Mouse (Mus musculus): ENCODE measurements around the gene Ppih. TPM values are rescaled to one million over a fixed set of nuclear protein-coding genes. Genes with fewer than 3 reads are reported as not detected.
"Not testable (repeated sequence)": the region's sequence is repeated elsewhere in the genome, so short reads cannot be mapped to it uniquely, and the experiment has no call there.

The Ppih gene
- total and polyA plus RNA-seq, 2 experiments from 2014 or later: 27.4 to 50.4 TPM

- H3K4me3 ChIP-seq (ENCODE audit: low read length): peak overlapping the region; percentile 87
- H3K9me3 ChIP-seq (ENCODE audit: low read length): no peaks in the 10 kb centered on the region
- ATAC-seq: no peak
- H3K4me1 ChIP-seq (ENCODE audit: insufficient read depth, low read length): no peaks in the 10 kb centered on the region
- no peak for TF ChIP-seq CTCF (IDR thresholded peaks at IDR 0.05; ENCODE audit: low read depth)
- DNase-seq (ENCODE audit: low spot score): peak; percentile 86
- WGBS: under 1% methylated on average over 24 of the region's 24 CpGs
- peak overlapping the region; percentile 84 for H3K27ac ChIP-seq
- H3K36me3 ChIP-seq (ENCODE audit: insufficient read depth, low read length): no peaks in the 10 kb centered on the region
- no peaks in the 10 kb centered on the region for H3K27me3 ChIP-seq (ENCODE audit: insufficient read depth, low read length)
- H3K9ac ChIP-seq (replicated peaks; ENCODE audit: low read length): peak overlapping the region; percentile 84
- H3K4me2 ChIP-seq (ENCODE audit: low read depth, low read length): peak overlapping the region; percentile 76
Measured at GRCm38 (mm10) chr4:119292771-119293573, 27.4 kb downstream of the Ppih start.

DNA sequence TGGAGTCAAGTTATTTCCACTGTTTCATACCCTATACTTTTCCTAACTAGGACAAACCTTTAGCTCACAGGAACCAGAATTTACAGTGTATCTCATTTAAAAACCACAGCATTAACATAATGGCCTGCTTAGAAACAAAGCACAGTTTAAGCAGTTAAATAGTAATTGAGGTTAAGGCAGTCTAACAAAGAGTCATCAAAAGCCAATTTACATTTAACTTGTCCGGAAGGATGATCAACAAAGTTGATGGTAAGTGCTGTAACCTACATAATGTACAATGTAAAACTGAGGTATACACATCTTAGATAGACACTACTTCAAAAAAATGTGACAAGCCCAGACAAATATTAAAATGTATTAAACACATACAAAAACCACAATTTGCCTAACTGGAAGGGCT, 28.4 kb downstream of the Ppih start:
- Histone ChIP-seq H3K36me3 (ENCODE audit: insufficient read depth, low read length) (no peaks in the 10 kb centered on the region), H3K4me1 (ENCODE audit: insufficient read depth, low read length) (no peaks in the 10 kb centered on the region), H3K27ac (no peak overlapping the region), H3K4me2 (ENCODE audit: low read depth, low read length) (peak overlapping the region; percentile 76), H3K9ac (replicated peaks; ENCODE audit: low read length) (peak overlapping the region; percentile 84), H3K27me3 (ENCODE audit: insufficient read depth, low read length) (no peaks in the 10 kb centered on the region), H3K4me3 (ENCODE audit: low read length) (peak overlapping the region; percentile 87), H3K9me3 (ENCODE audit: low read length) (no peaks in the 10 kb centered on the region)
- no peak for DNase-seq (ENCODE audit: low spot score)
- 59% methylated on average over 1 of the region's 1 CpGs for WGBS
- ATAC-seq: no peak
- no peak for TF ChIP-seq CTCF (IDR thresholded peaks at IDR 0.05; ENCODE audit: low read depth)

- no peak for TF ChIP-seq CTCF (IDR thresholded peaks at IDR 0.05; ENCODE audit: low read depth)
- WGBS: 84% methylated on average over 2 of the region's 2 CpGs
- no peak overlapping the region for H3K27ac ChIP-seq
- H3K9me3 ChIP-seq (ENCODE audit: low read length): no peaks in the 10 kb centered on the region
- no peak for DNase-seq (ENCODE audit: low spot score)
- no peak overlapping the region for H3K4me3 ChIP-seq (ENCODE audit: low read length)
- no peak overlapping the region for H3K4me2 ChIP-seq (ENCODE audit: low read depth, low read length)
- H3K36me3 ChIP-seq (ENCODE audit: insufficient read depth, low read length): peaks cover 19% of the 10 kb centered on the region
- H3K27me3 ChIP-seq (ENCODE audit: insufficient read depth, low read length): no peaks in the 10 kb centered on the region
- H3K4me1 ChIP-seq (ENCODE audit: insufficient read depth, low read length): no peaks in the 10 kb centered on the region
- ATAC-seq: no peak
- no peak overlapping the region for H3K9ac ChIP-seq (replicated peaks; ENCODE audit: low read length)
Measured at GRCm38 (mm10) chr4:119285336-119285735, 35.0 kb downstream of the Ppih start.

- no peaks in the 10 kb centered on the region for H3K27me3 ChIP-seq (ENCODE audit: insufficient read depth, low read length)
- ATAC-seq (no peak), DNase-seq (ENCODE audit: low spot score) (no peak)
- H3K4me3 ChIP-seq (ENCODE audit: low read length): no peak overlapping the region
- H3K4me2 ChIP-seq (ENCODE audit: low read depth, low read length): no peak overlapping the region
- H3K9me3 ChIP-seq (ENCODE audit: low read length): no peaks in the 10 kb centered on the region
- H3K9ac ChIP-seq (replicated peaks; ENCODE audit: low read length): no peak overlapping the region
- TF ChIP-seq CTCF (IDR thresholded peaks at IDR 0.05; ENCODE audit: low read depth): no peak
- no peak overlapping the region for H3K27ac ChIP-seq
- WGBS: 93% methylated on average over 1 of the region's 1 CpGs
- peaks cover 24% of the 10 kb centered on the region for H3K36me3 ChIP-seq (ENCODE audit: insufficient read depth, low read length)
- no peaks in the 10 kb centered on the region for H3K4me1 ChIP-seq (ENCODE audit: insufficient read depth, low read length)
Measured at GRCm38 (mm10) chr4:119284861-119285260, 35.5 kb downstream of the Ppih start.

DNA sequence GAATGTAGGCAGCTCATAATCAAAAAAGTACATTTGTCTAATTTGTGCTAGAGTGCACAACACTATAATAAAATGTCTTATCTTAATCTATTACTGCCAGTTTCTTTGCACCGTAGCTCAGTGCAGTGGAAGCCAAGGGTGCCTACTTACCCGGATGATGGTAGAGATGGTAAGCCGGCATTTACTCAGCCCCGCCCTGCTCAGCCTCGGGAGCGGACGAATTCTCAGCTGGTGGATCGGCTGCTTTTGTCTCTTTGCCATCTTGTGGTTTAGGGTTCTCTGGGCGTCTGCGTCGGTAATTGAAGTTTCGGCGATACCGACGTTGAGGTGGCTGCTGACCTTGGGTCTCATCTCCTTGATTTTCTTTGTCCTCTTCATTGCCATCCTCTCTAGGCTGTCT, 41.6 kb downstream of the Ppih start:
- not testable (repeated sequence) for ATAC-seq; H3K27me3 ChIP-seq (ENCODE audit: insufficient read depth, low read length); DNase-seq (ENCODE audit: low spot score); H3K4me2 ChIP-seq (ENCODE audit: low read depth, low read length); H3K9me3 ChIP-seq (ENCODE audit: low read length); H3K9ac ChIP-seq (replicated peaks; ENCODE audit: low read length); H3K4me3 ChIP-seq (ENCODE audit: low read length); H3K4me1 ChIP-seq (ENCODE audit: insufficient read depth, low read length); H3K27ac ChIP-seq
- H3K36me3 ChIP-seq (ENCODE audit: insufficient read depth, low read length): peaks cover 58% of the 10 kb centered on the region
- WGBS: 88% methylated on average over 15 of the region's 15 CpGs

DNA sequence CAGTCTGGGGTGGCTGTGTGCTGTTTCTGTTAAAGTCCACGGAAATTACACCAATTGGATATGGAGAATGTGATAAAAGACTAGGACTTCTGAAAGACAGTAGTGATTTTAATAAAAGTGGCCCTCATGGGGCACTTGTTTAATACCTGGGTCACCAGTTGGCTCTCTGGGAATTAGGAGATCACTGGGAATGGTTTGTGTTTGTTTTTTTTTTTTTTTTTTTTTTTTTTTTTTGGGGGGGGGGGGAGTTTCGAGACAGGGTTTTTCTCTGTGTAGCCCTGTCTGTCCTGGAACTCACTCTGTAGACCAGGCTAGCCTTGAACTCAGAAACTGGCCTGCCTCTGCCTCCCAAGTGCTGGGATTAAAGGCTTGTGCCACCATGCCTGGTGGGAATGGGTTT, 44.6 kb downstream of the Ppih start:
- Histone ChIP-seq H3K4me3 (ENCODE audit: low read length) (no peak overlapping the region), H3K36me3 (ENCODE audit: insufficient read depth, low read length) (peaks cover 56% of the 10 kb centered on the region), H3K4me1 (ENCODE audit: insufficient read depth, low read length) (no peaks in the 10 kb centered on the region), H3K27ac (no peak overlapping the region), H3K27me3 (ENCODE audit: insufficient read depth, low read length) (no peaks in the 10 kb centered on the region), H3K4me2 (ENCODE audit: low read depth, low read length) (no peak overlapping the region), H3K9me3 (ENCODE audit: low read length) (no peaks in the 10 kb centered on the region), H3K9ac (replicated peaks; ENCODE audit: low read length) (no peak overlapping the region)
- no peak for DNase-seq (ENCODE audit: low spot score)
- no peak for ATAC-seq
- no peak for TF ChIP-seq CTCF (IDR thresholded peaks at IDR 0.05; ENCODE audit: low read depth)
- WGBS: 86% methylated on average over 2 of the region's 2 CpGs

- H3K36me3 ChIP-seq (ENCODE audit: insufficient read depth, low read length): peaks cover 60% of the 10 kb centered on the region
- no peaks in the 10 kb centered on the region for H3K27me3 ChIP-seq (ENCODE audit: insufficient read depth, low read length)
- no peaks in the 10 kb centered on the region for H3K4me1 ChIP-seq (ENCODE audit: insufficient read depth, low read length)
- 87% methylated on average over 2 of the region's 2 CpGs for WGBS
- no peak overlapping the region for H3K4me2 ChIP-seq (ENCODE audit: low read depth, low read length)
- no peak overlapping the region for H3K4me3 ChIP-seq (ENCODE audit: low read length)
- no peak overlapping the region for H3K27ac ChIP-seq
- H3K9ac ChIP-seq (replicated peaks; ENCODE audit: low read length): no peak overlapping the region
- no peaks in the 10 kb centered on the region for H3K9me3 ChIP-seq (ENCODE audit: low read length)
- no peak for TF ChIP-seq CTCF (IDR thresholded peaks at IDR 0.05; ENCODE audit: low read depth)
- ATAC-seq (no peak), DNase-seq (ENCODE audit: low spot score) (no peak)
Measured at GRCm38 (mm10) chr4:119275226-119275625, 45.1 kb downstream of the Ppih start.

Measured in hindbrain, postnatal 0 days (tissue).